Mouse (Mus musculus): ENCODE results near the gene Nkain2. TPM values are rescaled to one million over a fixed set of nuclear protein-coding genes. Genes with fewer than 3 reads are reported as not detected.

The Nkain2 gene
- total RNA-seq, 1 experiment from 2014 or later = 0.21 TPM

DNA sequence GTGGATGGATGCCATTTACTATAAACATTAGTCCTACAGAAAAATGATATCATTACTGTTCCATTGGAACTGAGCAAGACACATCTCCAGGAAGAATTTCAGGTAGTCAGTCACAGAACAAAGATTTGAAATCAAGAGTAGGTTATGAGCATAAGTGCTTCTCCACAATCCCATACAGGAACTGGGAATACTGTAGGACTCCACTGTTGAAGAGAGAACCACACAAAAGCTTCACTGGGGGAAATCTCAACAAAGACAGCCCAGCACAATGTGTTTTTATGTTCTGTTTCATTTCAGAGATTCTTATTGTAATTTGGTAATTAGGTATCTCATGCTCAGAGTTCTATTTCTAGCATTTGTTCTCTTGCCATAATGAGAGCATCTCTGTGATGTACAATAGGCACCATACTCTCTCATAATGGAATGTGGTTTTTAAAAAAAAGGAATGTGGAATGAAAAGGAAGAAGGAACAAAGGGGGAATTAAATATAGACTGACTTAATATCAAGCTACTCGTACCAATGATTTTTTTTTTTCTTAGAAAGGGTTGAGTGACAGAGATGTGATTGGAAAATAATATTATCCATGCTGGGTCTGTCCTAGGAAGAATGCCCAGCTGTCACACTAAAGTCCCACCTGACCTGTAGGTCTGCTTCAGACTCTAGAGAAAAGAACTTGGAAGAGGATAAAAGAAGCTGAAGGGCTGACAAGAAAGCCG is 313.5 kb downstream of the Nkain2 start:
- DNase-seq = no peak

DNA sequence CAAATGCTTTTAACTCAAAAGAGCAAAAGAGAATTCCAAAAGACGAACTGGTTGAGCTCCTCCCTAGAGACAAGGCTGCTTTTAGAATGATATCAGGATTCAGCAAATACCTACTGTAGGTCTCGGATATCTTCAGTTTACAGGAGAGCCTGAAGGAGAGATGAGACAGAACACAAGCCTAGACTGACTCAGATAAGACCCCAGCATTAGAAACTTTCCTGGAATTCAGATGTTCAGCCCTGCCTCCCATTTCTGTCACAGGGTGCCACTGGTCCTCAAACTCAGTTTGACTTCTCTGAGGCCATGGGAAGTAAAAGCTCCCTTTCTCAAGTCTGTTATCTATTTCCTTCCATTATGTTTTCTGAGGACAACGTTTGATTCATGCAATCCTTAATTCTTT is 332.6 kb downstream of the Nkain2 start:
- DNase-seq = no peak

- no peak for DNase-seq
Observed at GRCm38 (mm10) chr10:32536057-32536456, 354.2 kb downstream of the Nkain2 start.

GRCm38 (mm10) chr10:32510821-32511220 is 379.4 kb downstream of the Nkain2 start:
- DNase-seq = no peak

- no peak for DNase-seq
Observed at GRCm38 (mm10) chr10:32494591-32495182, 395.6 kb downstream of the Nkain2 start.

DNA sequence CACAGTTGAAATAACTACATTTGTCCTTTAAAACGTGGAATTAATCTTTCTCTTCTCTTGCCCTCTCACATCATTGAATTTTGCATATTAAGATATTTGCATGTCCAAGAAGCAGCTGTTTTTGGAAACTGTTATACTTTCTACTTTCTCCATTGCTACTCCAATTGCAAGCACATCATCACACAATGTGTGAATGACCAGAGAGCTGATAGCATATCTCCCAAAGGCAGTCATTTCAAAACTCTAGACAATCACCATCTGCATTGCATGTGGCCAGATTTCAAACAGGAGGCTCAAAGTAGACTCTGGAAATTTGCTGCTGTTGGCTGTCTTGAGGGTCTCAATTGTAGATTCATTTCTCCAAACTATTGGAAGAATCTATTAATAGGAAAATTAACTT is 396.7 kb downstream of the Nkain2 start:
- DNase-seq = no peak

GRCm38 (mm10) chr10:32462726-32463125 is 427.5 kb downstream of the Nkain2 start:
- no peak for DNase-seq

DNA sequence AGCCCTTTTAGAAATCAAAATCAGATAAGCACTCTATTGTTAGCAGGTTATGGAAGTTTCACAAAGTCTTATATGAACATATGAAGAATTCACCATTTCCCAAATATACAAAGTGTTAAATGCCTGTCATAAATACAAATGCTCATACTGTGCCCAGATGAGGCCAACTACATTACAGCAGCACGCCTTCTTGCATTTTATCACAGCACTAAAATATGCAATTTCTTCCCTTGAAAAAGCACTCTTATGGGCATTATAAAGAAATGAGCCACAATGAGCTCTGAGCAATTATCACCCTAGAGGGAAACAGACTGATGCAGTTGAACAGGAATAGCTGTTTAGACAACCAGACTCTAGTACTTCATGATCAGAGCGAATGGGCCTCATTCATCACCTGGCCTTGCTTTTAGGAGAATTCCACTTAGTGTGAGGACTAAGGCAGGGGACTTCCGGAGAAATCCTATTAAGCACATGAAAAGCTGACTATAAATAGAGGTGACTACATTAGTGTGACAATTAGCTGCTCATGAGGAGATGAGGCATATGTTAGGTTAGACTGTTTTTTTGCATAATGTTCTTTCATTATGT is 450.2 kb downstream of the Nkain2 start:
- no peak for DNase-seq

DNA sequence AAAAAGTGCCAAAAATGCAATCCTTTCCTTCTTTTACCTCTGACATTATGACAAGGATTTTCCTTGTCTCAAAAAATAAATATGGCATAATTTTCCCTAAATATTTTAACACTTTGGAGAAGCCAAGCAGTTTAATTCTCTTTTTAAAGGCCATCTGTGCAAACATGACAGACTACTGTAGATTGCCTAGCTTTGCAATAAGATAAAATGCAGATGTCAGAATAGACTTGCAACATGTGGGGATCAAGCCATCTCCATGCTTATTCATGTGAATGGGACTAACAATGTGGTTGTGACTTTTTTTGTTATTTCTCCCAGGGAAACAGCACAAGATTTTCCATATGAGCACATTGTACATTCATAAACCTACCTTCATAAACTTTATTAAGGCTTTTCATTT is 476.0 kb downstream of the Nkain2 start:
- DNase-seq = no peak

- no peak for DNase-seq
Observed at GRCm38 (mm10) chr10:32411331-32411730, 478.9 kb downstream of the Nkain2 start.

GRCm38 (mm10) chr10:32400961-32401360 is 489.3 kb downstream of the Nkain2 start:
- no peak for DNase-seq

GRCm38 (mm10) chr10:32393859-32394521 is 496.3 kb downstream of the Nkain2 start:
- DNase-seq = no peak

DNA sequence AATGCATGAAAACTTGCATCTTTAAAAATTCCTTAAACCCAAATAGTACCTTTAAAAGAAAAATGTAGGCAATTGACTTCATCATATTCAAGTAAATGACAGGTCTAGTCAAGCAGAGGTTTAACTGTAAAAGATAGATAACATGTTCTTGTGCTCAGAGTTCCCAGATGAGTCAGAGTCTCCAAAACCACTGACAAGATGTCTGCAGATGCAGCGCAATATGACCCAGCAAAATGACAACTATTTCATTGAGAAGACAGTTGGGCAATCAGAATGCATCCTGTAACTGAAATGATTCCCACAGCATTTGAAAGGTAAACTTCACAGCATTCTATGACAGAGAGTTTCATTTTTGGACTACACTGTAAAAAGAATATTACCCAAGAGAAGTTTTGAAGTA is 496.9 kb downstream of the Nkain2 start:
- DNase-seq = no peak

- no peak for DNase-seq
Observed at GRCm38 (mm10) chr10:32312754-32313153, 577.5 kb downstream of the Nkain2 start.

DNA sequence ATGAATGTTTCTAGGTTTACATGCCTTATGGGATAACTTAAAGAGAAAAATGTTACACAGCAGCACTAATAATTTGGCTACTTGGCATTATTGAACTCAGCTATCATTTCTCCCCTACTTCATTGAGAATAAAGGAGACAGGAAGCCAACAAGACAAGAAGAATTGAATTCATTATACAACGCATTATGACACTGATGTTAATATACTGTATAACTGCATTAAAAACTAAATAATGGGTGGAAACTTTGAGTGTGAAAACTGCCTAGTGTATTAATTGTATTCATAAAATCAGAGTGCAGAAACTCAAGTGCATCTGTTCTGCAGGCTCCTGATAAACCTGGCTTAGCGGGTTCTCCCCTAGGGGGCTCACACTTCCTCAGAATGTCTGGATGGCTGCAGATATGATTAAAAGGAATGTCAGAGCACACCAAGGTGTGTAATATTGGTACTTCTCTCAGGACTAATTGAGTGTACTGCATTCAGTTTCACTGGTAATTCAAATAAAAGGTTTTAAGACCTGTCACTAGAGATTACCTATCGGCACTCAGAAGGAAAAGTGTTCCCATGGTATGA is 589.2 kb downstream of the Nkain2 start:
- no peak for DNase-seq

- no peak for DNase-seq
Observed at GRCm38 (mm10) chr10:32290487-32290886, 599.8 kb downstream of the Nkain2 start.

- DNase-seq = no peak
Observed at GRCm38 (mm10) chr10:32283690-32284089, 606.6 kb downstream of the Nkain2 start.

- no peak for DNase-seq
Observed at GRCm38 (mm10) chr10:32243266-32243882, 646.9 kb downstream of the Nkain2 start.

DNA sequence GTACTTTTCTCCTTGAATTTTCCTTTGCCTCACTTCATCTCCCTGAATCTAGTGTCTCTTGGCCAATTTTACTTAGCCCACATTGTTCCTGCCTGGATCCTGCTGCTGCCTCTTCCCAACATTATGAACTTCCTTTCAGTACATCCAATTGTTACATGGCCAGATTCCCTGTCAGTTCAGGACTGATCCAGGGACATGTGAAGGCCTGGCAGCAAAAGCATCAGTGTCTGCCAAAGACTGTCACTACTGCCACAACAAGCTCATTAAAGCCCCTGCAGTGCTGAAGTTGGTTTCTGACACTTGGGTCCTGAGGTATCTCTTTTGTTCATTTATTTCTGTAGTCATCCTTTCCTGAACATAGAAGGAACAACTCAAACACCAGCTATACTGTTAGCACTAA is 649.1 kb downstream of the Nkain2 start:
- no peak for DNase-seq

DNA sequence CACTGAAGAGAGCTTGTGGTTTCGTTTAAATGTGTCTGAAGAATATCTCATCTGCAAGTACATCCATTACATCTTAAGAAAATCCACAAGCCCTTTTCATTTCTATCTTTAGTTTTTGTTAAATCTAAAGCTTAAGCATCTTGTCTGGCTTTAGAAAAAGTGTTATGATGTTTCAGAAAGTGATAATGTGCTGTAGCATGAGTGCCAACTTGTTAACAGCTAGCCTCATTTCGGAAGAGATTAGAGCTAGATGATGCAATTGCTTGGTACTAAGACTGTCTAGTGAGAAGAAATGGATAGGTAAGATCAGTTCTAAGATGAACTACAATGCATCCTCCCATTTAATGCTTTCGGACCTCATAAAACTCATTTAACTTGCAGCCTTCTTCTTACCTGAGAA is 707.3 kb downstream of the Nkain2 start:
- DNase-seq = no peak

- DNase-seq = no peak
Observed at GRCm38 (mm10) chr10:32091354-32091753, 798.9 kb downstream of the Nkain2 start.

DNA sequence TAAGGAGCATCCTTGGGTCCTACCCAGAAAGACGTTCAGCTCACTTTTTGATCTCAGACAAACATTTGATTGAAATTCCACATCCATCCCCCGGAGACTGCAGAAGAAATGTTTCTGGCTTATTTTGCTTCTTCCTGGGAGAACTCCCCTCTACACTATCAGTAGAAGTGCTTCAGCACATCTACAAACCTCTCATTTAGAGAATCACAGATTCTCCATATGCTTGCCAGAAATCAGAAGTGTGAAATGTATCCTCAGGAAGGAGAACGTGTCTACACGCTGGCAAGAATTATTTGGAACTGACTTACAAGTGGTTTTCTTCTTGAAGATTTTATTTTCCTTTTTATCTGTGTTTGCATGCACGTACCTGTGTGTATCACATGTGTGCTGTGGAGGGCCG is 829.9 kb downstream of the Nkain2 start:
- no peak for DNase-seq
